Mouse (Mus musculus) spleen, adult 12 weeks (tissue): Measurements from ENCODE around the gene Nfu1.
"Not testable (repeated sequence)": the region's sequence is repeated elsewhere in the genome, so short reads cannot be mapped to it uniquely, and the experiment has no call there.

Experiments used
- DNase-seq: peaks from one replicate; pipeline ENCODE4 v3.0.0; 2022; ENCODE audit warnings: low spot score

Gene Nfu1

DNA sequence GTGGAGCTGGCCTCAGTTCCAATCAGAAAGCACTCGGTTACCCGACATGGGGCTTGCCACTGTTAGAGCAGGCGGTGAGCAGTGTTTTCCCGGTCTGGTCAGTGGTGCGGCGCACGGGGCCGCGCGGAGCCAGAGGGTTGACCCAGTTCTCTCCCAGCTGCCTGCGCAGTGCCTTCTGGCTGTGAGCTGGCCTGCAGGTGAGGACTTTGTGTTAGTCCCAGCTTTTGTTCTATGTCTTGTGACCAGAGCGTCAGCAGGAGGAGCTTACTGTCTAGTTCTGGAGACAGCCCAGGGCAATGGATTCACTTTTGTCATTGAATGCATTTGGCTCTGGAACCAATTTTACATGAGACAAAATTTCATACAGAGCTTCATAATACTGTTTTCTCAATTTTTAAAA, 12.8 kb downstream of the Nfu1 start:
- no peak for DNase-seq

DNA sequence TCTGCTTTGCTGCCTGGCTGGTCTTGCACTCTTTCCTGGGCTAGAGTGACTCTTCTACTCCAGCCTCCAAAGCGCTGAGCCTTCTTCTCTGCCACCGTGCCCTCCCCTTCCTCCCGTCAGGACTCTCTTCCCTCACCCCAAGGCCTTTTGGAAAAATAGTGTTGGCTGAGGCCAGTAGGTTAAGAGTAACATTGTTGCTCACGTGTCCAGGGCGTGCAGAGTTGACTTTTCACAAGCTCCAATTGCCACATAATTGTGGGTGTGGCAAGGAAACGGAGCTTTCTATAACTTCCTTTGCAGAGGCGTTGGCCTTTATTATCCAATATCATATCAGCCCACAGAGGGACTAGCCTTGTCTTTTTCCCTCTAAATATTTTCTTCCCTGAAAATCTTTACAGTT, 17.9 kb downstream of the Nfu1 start:
- DNase-seq, result no peak

GRCm38 (mm10) chr6:87028881-87029280, 19.8 kb downstream of the Nfu1 start:
- no peak for DNase-seq

GRCm38 (mm10) chr6:87031310-87031709, 22.3 kb downstream of the Nfu1 start:
- not testable (repeated sequence) for DNase-seq

DNA sequence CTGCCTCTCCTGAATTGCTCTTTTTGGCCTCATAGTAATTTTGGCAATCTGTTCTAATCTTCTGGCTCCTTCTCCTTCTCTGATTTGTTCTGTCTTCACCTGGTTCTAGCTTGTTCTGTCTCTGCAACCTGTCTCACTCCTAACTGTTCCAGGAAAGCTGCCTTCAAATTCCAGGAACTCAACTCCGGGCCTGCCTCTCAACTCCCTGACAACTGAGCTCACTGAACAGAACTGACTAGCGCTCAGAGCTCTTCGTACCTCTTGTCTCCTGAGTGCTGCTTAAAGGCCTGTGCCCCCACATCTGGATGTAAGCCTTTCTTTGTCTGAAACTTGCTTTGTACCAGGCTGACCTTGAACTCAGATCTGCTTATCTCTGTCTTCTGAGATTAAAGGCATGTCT, 23.4 kb downstream of the Nfu1 start:
- no peak for DNase-seq

GRCm38 (mm10) chr6:87034395-87034794, 25.4 kb downstream of the Nfu1 start:
- DNase-seq, result no peak

GRCm38 (mm10) chr6:87037826-87038620, 29.0 kb downstream of the Nfu1 start:
- DNase-seq, result no peak

DNA sequence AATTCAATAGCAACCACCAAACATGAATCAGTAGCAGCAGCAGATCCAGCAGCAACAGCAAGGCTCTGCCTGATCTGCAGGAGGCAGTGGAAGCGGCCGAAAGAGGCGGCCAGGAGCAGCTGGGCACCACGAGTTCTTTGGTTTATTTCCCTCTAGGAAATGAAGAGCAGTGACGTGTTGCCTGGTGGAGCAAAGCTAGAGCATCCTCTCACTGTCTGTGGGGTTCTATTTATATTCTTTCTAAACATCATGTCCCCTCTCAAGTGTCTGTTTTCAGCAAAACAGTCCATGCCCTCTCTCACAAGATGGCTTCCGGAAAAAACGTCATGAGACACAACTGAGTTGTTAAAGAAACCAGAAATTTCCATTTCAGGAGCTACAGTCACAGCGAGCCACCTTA, 30.1 kb downstream of the Nfu1 start:
- no peak for DNase-seq

DNA sequence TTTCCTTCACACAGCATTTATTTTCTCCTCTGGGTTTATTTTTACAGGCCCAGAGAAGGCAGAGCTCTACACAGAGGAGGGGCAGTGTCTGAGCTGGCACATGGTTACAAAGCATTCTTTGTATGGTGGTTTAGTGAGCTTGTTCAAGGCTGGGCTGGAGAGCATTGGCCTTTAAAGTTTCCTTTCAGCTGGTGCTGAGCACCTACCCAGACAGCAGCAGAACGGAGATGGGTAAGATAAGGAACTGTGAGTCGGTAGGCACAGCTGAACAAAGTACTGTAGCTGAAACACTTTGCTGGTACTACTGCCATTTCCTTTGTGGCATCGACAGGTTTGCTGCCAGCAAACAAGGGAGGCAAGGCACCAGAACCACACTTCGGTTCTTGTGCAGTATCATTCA, 31.9 kb downstream of the Nfu1 start:
- DNase-seq, result no peak

DNA sequence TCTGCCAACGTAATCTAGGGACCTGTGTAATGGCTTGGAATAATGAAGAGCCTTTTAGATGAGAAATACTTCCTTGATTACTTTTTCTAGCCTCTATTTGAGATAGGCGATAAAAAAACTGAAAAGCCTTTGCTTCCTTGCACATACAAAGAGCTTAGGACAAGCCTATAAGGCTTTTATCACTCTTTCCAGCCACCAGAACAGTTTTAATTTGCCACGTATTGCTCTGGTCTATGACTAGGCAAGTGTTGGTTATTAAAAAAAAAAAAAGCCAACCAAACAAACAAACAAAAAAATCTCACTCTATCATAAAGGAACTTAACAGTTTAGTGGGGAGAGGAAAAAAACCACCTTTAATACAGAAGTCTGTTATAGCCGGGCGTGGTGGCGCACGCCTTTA, 32.4 kb downstream of the Nfu1 start:
- no peak for DNase-seq

DNA sequence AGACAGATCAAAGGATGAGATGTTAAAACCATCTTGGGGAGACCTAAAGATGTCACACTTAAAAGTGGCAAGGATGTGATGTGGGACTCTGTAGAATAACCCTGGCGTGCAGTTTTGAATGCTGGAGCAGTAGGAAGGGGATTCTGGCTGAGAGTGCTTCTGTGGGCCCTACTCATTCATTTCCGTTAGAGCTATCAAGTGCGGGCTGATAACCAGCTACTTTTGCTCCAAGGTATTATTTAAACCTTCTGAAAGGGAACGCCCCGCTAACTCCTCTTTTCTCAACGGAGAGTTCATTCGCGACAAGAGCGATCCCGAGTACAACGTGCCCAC, 32.9 kb downstream of the Nfu1 start:
- no peak for DNase-seq

DNA sequence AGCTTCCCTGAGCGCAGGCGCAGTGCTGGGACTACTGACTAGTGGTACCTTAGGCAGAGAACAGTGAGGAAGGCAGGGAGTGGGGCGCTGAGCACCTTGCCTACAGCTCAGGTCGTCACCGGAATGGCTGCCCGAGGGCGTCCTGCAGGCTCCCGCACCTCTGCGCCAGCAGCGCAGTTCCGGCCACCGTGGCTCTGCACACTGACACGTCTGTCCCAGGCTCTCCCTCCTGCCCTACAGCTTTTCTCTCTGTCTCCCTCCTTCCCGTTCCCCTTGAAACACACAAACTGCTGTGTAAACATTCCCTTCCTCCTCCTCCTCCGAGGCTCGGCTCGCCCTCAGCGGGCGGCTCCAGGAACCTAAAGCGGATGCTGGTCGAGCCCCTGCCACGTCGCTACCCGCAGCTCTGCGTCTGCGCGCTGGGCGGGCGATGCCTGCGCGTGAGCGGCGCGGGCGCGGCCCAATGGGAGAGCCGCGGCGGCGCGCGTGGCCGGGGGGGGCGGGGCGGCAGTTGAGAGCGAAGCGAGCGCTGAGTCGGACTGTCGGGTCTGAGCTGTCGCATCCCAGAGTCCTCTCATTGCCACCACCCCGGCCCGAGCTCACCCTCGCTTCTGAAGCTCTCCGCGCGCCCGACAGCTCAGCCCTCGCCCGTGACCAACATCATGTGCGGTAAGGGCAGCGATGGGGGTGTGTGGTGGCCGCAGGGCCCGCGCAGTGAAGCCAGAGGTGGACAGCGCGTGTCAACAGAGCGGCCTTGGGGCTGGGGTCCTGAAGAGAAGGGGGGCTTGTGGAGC, 33.5 kb downstream of the Nfu1 start, which contains the start of gene Gfpt1:
Gene Gfpt1 (plus strand): TSS at position 510 of the 794 bp plus-strand sequence.
- peak; percentile 90 for DNase-seq

GRCm38 (mm10) chr6:87043131-87043516, 34.1 kb downstream of the Nfu1 start:
- no peak for DNase-seq

- DNase-seq, result no peak
Measured at GRCm38 (mm10) chr6:87044895-87045294, 35.9 kb downstream of the Nfu1 start.

DNA sequence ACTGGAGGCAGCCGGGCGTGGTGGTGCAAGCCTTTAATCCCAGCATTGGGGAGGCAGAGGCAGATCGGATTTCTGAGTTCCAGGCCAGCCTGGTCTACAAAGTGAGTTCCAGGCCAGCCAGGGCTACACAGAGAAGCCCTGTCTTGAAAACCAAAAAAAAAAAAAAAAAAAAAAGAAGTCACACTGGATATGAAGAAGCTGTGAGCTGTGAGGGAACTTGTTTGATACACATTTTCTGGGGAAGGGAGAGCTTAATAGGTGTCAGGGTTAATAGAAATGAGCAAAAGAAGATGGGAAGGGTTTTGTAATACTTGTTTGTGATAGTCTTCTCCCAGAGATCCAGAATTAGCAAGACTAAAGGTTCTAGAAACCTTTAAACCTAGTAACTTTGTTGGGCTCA, 36.5 kb downstream of the Nfu1 start:
- no peak for DNase-seq

DNA sequence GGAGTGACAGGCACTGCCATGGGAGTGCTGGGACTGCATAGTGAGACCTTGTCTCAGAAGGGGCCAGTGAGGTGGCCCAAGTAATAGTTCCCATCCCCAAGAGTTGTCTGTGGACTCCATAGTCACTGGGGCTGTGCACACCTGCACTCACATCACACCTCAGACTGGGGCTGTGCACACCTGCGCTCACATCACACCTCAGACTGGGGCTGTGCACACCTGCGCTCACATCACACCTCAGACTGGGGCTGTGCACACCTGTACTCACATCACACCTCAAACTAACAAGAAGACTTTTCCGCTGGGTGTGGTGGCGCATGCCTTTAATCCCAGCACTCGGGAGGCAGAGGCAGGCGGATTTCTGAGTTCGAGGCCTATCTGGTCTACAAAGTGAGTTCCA, 39.7 kb downstream of the Nfu1 start:
- DNase-seq, result not testable (repeated sequence)

GRCm38 (mm10) chr6:87051886-87052425, 42.9 kb downstream of the Nfu1 start:
- no peak for DNase-seq

DNA sequence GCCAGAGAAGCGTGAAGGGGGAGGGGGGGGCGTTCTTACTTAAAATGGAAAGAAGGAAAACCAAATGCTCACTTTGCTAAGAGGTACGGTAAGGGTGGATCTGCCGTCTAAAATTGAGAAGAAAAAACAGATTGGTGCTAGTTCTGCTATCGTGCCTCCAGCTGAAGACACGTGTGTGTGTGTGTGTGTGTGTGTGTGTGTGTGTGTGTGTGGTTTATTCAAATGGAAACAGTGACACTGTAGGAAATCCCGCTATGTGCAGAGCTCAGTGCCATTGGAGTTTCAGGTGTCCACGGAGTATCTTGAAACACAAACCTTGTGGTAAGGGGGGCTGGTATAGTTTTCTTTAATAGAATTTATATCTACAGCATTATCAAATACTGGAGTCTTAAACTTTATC, 45.2 kb downstream of the Nfu1 start:
- DNase-seq, result no peak

GRCm38 (mm10) chr6:87059754-87060153, 50.7 kb downstream of the Nfu1 start:
- DNase-seq, result no peak

DNA sequence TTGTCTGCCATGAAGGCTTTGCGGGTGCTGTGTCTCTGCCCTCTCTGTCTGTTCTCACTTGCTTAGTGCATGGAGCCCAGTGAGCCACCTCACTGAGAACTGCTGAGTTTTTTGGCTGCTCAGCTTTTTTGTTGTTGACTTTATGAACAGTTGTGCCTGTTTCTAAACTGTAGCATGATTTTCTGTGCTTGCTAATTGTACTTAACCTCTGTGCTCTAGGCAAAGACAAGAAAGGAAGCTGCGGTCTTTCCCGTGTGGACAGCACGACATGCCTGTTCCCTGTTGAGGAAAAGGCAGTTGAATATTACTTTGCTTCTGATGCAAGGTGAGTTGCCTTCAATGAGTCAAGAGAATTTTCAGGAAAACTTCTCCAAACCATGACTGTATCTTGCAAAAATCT, 54.5 kb downstream of the Nfu1 start:
- DNase-seq, result no peak

DNA sequence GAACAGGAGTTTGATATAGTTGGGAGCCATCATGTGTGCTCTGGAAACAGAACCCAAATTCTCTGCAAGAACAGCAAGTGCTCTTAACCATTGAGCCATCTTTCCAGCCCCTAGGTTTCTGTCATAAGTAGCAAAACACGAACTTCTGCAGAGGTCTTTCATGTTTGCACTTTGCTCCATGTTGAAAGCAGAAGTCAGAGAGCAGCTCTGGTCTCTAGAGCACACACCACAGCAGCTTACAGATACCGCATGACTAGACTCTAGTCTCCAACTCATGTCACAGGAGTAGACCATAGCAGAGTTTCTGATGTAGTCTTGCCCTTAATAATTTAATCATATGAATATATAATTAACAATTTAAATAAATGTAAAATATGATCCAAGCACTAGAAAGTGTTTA, 59.2 kb downstream of the Nfu1 start:
- DNase-seq, result no peak

DNA sequence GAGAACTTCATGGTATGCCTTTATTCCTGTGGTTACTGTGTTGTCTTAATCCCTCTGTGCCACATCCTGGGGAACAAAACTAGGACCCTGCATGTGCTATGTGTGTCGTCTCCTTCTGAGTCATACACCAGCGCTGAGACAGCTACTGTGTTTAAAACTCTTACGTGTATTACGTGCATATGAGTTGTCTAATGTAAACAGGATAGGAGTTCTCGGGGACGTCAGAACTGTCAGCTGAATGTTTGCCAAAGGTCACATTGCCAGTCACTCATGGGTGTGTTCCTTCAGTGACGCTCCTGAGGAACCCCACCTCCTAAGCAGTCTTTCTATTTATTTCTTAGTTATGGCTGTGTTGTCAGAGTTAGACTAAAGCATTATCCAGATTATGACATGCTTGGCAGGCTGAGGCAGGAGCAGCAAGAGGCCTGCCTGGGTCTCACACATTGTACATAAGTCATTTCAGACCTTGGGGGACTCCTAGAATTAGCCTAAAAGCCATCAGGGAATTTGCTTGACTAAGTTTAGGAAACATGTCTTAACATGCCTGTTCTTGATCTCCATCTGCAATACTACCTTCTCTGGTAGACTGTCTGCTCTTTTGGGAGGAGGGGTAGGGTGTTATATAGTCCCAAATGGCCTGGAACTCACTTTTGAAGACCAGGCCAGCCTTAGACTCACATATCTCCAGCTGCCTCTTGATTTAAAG, 60.3 kb downstream of the Nfu1 start:
- DNase-seq, result no peak

DNA sequence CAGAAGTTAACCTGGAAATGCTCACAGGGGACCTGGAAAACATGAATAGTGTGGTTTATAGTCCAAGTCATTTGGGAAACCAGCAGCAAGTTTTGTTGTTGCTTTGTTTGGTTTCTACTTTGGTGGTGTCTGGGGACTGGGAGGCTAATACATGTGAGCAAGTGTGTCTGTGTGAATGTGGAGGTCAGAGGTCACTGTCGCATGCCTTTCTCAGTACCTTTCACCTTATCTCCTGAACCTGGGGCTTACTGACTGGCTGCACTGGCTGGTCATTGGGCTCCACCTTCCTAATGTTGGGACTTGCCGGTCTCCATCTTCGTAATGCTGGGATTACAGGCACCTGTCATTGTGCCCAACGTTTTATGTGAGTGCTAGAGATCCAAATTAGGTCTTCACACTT, 61.6 kb downstream of the Nfu1 start:
- DNase-seq, result no peak
